Mouse (Mus musculus) heart, embryonic 11.5 days (tissue): ENCODE results near the gene Stn1. TPM values are rescaled to one million over a fixed set of nuclear protein-coding genes. Genes with fewer than 3 reads are reported as not detected.

ENCODE experiments used
- ATAC-seq: fragments of 200-750 bp; cut with Nextera tagmentation; replicated peaks from 2 replicates; pipeline ENCODE4 v1.8.0; 2017; ENCODE audit warnings: moderate library complexity; ENCODE audit not compliant: insufficient number of reproducible peaks, low FRiP score, low TSS enrichment
- H3K27ac ChIP-seq: fragments of 300-500 bp; sonication (generic); 2 replicates; pipeline ENCODE4 v1.5.1; 2014; ENCODE audit warnings: mild to moderate bottlenecking, low read depth, low read length
- H3K27me3 ChIP-seq: fragments of 300-500 bp; sonication (generic); 2 replicates; pipeline ENCODE4 v1.6.1; 2014; ENCODE audit warnings: mild to moderate bottlenecking, low read length, mixed read lengths; ENCODE audit not compliant: control insufficient read depth, insufficient read depth
- H3K36me3 ChIP-seq: fragments of 300-500 bp; sonication (generic); 2 replicates; pipeline ENCODE4 v1.6.1; 2014; ENCODE audit warnings: mild to moderate bottlenecking, low read length, moderate library complexity, mixed read lengths; ENCODE audit not compliant: control insufficient read depth, insufficient read depth
- H3K4me1 ChIP-seq: fragments of 300-500 bp; sonication (generic); 2 replicates; pipeline ENCODE4 v1.6.1; 2014; ENCODE audit warnings: low read length; ENCODE audit not compliant: control insufficient read depth, insufficient read depth
- H3K4me2 ChIP-seq: fragments of 300-500 bp; sonication (generic); 2 replicates; pipeline ENCODE4 v1.6.1; 2014; ENCODE audit warnings: mild to moderate bottlenecking, moderate library complexity
- H3K4me3 ChIP-seq: fragments of 300-500 bp; sonication (generic); 2 replicates; pipeline ENCODE4 v1.5.1; 2014; ENCODE audit warnings: low read depth, low read length
- H3K9ac ChIP-seq: fragments of 300-500 bp; sonication (generic); 2 replicates; pipeline ENCODE4 v1.6.1; 2014; ENCODE audit warnings: mild to moderate bottlenecking, low read depth, low read length, moderate library complexity
- H3K9me3 ChIP-seq: fragments of 300-500 bp; sonication (generic); replicated peaks from 2 replicates; pipeline ENCODE4 v1.6.1; 2016; ENCODE audit warnings: low read length; ENCODE audit not compliant: control insufficient read depth
- WGBS: fragments of 180-500 bp; shearing (Covaris S2); extraction: QIAGEN DNeasy Blood & Tissue Kit; methylation state at CpG from one replicate; pipeline ENCODE4 v1.1.7; 2014; ENCODE audit not compliant: insufficient replicate concordance; 5-methylcytosine and 5-hydroxymethylcytosine counted together
- polyA plus RNA-seq: library from polyadenylated mRNA; unstranded; fragments of >200 nt; fragmentation: Nextera tagmentation; extraction: Ambion mirVana; gene quantifications from 2 replicates; pipeline ENCODE4 v1.2.1, GENCODE M21; 2014

The Stn1 gene
- polyA plus RNA-seq, 1 experiment from 2014 or later = 40.0 TPM

DNA sequence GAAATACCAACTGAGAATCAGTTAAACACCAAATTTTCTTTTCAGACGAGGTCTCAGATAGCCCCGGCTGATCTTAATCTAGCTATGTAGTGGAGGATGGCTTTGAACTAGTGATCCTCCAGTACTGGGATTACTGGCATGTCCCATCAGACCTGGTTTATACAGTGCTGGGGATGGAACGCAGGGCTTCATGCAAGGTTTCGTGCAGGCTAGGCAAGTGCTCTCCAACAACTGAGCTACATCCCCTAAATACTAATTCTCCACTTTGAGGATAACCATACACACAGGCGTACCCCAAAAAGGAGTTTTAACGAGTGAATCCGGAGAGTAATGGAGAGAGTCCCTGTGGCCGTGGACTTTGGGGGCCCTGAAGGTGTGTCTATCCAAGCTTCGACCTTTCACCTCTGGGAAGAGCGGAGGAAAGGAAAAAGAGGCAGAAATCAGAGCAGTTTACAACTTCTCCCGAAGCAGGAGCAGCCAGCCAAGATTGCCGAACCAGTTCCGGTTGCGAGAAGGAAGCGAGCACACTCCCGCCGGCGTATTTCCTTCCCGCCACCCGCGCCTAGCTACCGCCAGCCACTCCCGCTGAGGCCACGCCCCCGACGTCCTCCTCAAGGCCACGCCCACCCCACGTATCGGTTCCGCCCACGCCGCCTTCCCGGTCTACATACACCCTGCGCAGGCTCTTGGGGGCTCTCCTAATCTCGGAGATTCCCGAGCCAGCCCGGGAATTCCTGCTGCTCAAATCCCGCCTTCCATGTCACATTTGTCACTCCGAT is 597 bp downstream of the Stn1 start:
- no peaks in the 10 kb centered on the region for H3K27me3 ChIP-seq
- H3K36me3 ChIP-seq = peaks cover 7% of the 10 kb centered on the region
- H3K27ac ChIP-seq = peak overlapping the region; percentile 87
- peak overlapping the region; percentile 73 for H3K9ac ChIP-seq
- ATAC-seq = peak; percentile 92
- peak overlapping the region; percentile 51 for H3K4me3 ChIP-seq
- peaks cover 21% of the 10 kb centered on the region for H3K4me1 ChIP-seq
- 0 out of 2 replicates have a peak, but pooled peaks cover 2% of the 10 kb centered on the region for H3K9me3 ChIP-seq
- 3% methylated on average over 39 of the region's 39 CpGs for WGBS
- H3K4me2 ChIP-seq = peak overlapping the region; percentile 75

- Histone ChIP-seq H3K9me3 (0 out of 2 replicates have a peak, but pooled peaks cover 2% of the 10 kb centered on the region), H3K9ac (no peak overlapping the region), H3K4me1 (peaks cover 21% of the 10 kb centered on the region), H3K27ac (no peak overlapping the region), H3K4me2 (no peak overlapping the region), H3K4me3 (no peak overlapping the region), H3K27me3 (no peaks in the 10 kb centered on the region), H3K36me3 (peaks cover 7% of the 10 kb centered on the region)
- no peak for ATAC-seq
- 82% methylated on average over 1 of the region's 1 CpGs for WGBS
Measured at GRCm38 (mm10) chr19:47534131-47534530, 3.2 kb downstream of the Stn1 start.

- Histone ChIP-seq H3K36me3 (peaks cover 7% of the 10 kb centered on the region), H3K4me3 (no peak overlapping the region), H3K4me2 (no peak overlapping the region), H3K27me3 (no peaks in the 10 kb centered on the region), H3K4me1 (peaks cover 7% of the 10 kb centered on the region), H3K9ac (no peak overlapping the region), H3K9me3 (0 out of 2 replicates have a peak, but pooled peaks cover 2% of the 10 kb centered on the region), H3K27ac (no peak overlapping the region)
- 85% methylated on average over 3 of the region's 3 CpGs for WGBS
- no peak for ATAC-seq
Measured at GRCm38 (mm10) chr19:47532449-47532848, 4.9 kb downstream of the Stn1 start.

- H3K27ac ChIP-seq = no peak overlapping the region
- 0 out of 2 replicates have a peak, but pooled peaks cover 2% of the 10 kb centered on the region for H3K9me3 ChIP-seq
- H3K4me2 ChIP-seq = no peak overlapping the region
- H3K27me3 ChIP-seq = no peaks in the 10 kb centered on the region
- H3K4me3 ChIP-seq = no peak overlapping the region
- peaks cover 3% of the 10 kb centered on the region for H3K4me1 ChIP-seq
- H3K36me3 ChIP-seq = peaks cover 7% of the 10 kb centered on the region
- WGBS = 85% methylated on average over 5 of the region's 5 CpGs
- no peak for ATAC-seq
- no peak overlapping the region for H3K9ac ChIP-seq
Measured at GRCm38 (mm10) chr19:47531309-47531708, 6.0 kb downstream of the Stn1 start.

GRCm38 (mm10) chr19:47526239-47526986 is 10.9 kb downstream of the Stn1 start:
- Histone ChIP-seq H3K9me3 (no peaks in the 10 kb centered on the region), H3K9ac (no peak overlapping the region), H3K27ac (no peak overlapping the region), H3K27me3 (no peaks in the 10 kb centered on the region), H3K4me1 (no peaks in the 10 kb centered on the region), H3K4me3 (no peak overlapping the region), H3K4me2 (no peak overlapping the region), H3K36me3 (peaks cover 7% of the 10 kb centered on the region; the same call in 1 of the 2 replicates)
- 0 out of 2 replicates have a peak, but pooled peaks have one; percentile 22 for ATAC-seq
- 67% methylated on average over 21 of the region's 21 CpGs for WGBS

- no peak overlapping the region for H3K4me2 ChIP-seq
- peaks cover 7% of the 10 kb centered on the region; the same call in 1 of the 2 replicates for H3K36me3 ChIP-seq
- no peaks in the 10 kb centered on the region for H3K9me3 ChIP-seq
- H3K9ac ChIP-seq = no peak overlapping the region
- ATAC-seq = no peak
- WGBS = 90% methylated on average over 8 of the region's 8 CpGs
- no peaks in the 10 kb centered on the region for H3K27me3 ChIP-seq
- no peak overlapping the region for H3K27ac ChIP-seq
- no peak overlapping the region for H3K4me3 ChIP-seq
- H3K4me1 ChIP-seq = no peaks in the 10 kb centered on the region
Measured at GRCm38 (mm10) chr19:47524905-47525304, 12.4 kb downstream of the Stn1 start.

DNA sequence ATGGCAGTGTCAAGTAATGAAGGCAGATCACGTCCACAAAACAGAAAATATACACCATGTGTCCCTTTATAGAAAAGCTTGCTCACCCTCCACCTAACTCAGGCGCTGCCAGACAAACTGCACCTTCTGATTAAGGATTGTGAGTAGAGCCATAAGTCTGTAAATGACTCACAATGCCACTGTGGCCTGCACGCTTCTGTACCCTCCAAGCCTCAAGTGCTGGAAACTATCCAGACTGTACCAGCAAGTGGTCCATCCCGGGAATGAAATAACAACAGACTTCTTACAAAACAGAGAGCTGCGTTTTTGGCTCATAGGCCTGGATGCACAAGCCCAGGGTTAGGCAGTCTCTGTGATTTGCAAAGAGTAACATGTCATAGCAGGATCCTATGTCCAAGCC is 15.9 kb downstream of the Stn1 start:
- Histone ChIP-seq H3K4me1 (0 out of 2 replicates have a peak, but pooled peaks cover 3% of the 10 kb centered on the region), H3K9me3 (no peaks in the 10 kb centered on the region), H3K4me3 (no peak overlapping the region), H3K27ac (no peak overlapping the region), H3K27me3 (no peaks in the 10 kb centered on the region), H3K4me2 (no peak overlapping the region), H3K9ac (no peak overlapping the region), H3K36me3 (peaks cover 7% of the 10 kb centered on the region; the same call in 1 of the 2 replicates)
- WGBS = 83% methylated on average over 5 of the region's 5 CpGs
- ATAC-seq = no peak

- H3K27ac ChIP-seq = no peak overlapping the region
- no peak overlapping the region for H3K4me2 ChIP-seq
- H3K36me3 ChIP-seq = peaks cover 10% of the 10 kb centered on the region; the same call in 1 of the 2 replicates
- ATAC-seq = no peak
- WGBS = 76% methylated on average over 8 of the region's 8 CpGs
- peaks cover 3% of the 10 kb centered on the region; the same call in 1 of the 2 replicates for H3K4me1 ChIP-seq
- no peak overlapping the region for H3K9ac ChIP-seq
- H3K9me3 ChIP-seq = no peaks in the 10 kb centered on the region
- H3K27me3 ChIP-seq = no peaks in the 10 kb centered on the region
- H3K4me3 ChIP-seq = no peak overlapping the region
Measured at GRCm38 (mm10) chr19:47519163-47519893, 18.0 kb downstream of the Stn1 start.
